Mouse (Mus musculus) skeletal muscle tissue, adult 2 months (tissue): ENCODE data around the gene Il1f5.

Experiments
- DNase-seq: peaks from one replicate; pipeline ENCODE4 v3.0.0-alpha.2; 2012; ENCODE audit warnings: low read depth, low spot score

The Il1f5 gene

DNA sequence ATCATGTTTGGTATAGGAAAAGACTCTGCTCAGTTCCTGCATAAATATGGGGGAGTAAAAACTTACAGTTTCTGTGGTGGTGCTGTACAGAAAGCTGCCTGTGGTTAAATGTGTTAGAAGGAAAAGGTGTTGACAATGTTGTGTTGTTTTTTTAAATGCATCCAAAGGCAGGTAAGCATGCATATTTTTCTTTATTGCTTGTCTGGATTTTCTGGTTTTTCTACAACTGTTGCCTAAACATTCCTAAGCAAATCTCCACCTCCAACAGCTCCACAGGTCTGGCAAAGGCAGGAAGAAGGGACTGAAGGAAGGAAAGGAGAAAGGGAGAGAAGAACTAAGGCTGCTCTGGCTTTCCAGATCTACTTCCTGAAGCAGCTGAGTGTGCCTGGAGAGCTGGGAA, at the start of gene Il1f5:
Il1f5 (plus strand) TSS at position 301 of the 400 bp plus-strand sequence.
- no peak for DNase-seq

DNA sequence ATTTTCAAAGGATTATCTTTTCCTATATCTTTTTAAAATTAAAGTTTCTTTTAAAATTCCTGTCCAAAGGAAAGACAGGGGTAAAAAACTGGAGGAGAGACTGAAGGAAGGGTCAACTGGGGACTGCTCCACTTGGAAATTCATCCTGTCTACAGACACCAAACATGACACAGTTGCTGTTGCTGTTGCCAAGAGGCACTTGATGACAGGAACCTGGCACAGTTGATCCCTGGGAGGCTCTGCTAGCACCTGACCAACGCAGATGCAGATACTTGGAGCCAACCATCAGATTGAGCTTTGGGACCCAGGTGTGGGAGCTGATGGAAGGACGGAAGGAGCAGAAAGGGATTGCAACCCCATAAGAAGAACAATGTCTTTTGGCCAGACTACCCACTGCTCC, 49.6 kb upstream of the Il1f5 start:
- no peak for DNase-seq

DNA sequence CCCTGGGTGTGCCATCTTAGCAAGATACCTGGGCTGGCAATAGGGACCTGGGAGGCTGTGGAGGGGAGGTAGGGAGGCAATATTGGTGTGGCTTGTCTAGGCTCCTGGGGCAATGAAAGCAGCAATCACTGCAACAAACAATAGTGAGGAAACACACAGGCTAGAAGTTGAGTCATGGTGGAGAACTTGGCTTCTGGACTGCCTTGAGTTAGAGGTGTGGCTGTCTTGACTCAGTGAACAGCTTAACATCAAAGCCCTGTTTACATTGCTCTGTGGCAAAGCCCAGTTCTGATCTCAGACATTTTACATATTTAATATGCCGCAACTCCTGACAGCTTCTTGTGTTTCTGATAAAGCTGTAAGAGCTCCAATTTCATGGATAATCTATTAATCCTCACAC, 9.3 kb upstream of the Il1f5 start:
- no peak for DNase-seq

DNA sequence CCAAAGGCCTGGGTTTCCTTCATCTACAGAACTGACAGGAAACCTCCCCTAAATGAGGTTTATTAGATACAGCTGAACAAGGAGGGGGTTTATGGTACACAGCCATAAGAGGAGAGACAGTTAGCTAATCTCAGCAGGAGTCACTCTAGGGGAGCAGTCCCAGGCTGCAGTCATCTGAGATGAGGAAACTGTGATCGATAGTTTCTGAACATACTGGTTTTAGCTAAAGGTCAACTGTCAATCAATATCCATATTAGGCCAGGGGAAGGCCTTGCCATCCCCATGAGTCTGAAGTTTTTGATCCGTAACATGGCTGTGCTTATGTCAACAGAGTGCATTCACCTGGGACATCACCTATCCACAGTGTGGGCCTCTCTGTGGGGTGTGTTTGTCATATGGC, 3.1 kb upstream of the Il1f5 start:
- no peak for DNase-seq

DNA sequence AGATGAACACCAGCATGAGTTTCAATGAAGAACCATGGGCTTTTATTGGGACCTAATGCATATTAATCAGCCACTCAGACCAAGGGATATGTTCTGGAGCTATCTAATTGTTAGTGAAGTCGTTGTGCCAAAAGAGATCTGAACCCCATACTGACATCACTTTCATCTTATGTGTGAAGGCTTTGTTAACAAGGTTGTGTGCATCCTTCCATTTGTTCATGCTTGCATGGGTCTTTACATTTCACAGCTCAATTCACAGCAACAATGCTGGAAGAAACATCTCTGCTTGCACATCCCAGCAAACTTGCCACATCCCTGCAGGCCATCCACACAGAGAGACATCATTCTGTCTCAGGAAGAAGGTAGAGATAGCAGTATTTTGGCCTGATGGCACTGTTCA, 1.6 kb upstream of the Il1f5 start:
- no peak for DNase-seq

DNA sequence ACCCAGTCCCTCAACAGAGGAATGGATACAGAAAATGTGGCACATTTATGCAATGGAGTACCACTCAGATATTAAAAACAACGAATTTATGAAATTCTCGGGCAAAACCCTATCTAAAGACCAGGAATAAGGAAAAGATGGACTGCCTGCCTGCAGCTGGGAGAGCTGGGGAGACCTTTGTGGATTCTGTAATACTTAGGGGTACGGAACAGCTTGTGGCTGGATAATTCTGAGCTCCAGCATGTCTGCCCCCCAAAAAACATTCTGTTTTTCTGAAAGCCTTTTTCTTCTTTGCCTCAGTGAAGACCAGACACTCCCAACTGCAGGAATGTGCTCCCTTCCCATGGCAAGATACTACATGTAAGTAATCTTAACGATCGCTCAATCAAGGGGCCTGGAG, 14.1 kb downstream of the Il1f5 start, which contains the start of gene Il1f10:
Il1f10 (plus strand) TSS at position 301 of the 400 bp plus-strand sequence.
- DNase-seq, result no peak

DNA sequence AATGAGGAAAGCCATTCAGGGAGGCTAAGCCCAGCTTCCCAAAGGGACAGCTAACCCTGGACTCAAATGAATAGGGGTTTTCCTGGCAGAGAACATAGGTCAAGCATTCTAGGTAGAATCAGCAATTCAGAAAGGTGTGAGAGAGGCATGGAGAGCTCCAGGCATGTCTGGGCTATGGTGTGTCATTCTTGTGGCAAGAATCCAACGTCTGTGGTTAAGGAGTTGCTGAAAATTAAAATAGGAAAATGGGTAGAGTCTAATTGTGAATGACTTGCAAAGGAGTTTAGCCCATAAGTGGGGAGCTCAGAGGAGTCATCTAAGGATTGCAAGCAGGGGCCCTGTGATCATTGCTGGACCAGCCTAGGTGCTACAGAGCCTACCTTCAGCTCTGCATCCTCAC, 17.9 kb downstream of the Il1f5 start:
- DNase-seq, result no peak

DNA sequence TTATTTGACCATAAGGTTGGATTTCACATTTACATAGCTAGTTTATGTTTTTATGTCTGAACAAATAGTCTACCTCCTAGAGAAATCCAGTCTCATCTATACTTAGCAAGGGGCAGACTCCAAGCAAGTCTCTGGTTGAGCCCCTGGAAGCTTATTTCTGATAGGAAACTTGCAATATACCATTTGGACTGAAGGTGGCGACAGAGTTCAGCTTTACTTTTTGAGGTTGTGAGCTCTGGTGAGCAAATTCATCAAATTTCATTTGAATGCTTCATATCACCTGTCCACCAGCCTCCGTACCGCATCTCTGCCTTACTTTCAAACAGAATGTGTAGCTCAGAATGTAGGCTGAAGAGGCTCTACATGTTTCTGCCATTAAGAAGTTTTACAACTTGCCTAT, 20.1 kb downstream of the Il1f5 start:
- DNase-seq, result peak; percentile 4

DNA sequence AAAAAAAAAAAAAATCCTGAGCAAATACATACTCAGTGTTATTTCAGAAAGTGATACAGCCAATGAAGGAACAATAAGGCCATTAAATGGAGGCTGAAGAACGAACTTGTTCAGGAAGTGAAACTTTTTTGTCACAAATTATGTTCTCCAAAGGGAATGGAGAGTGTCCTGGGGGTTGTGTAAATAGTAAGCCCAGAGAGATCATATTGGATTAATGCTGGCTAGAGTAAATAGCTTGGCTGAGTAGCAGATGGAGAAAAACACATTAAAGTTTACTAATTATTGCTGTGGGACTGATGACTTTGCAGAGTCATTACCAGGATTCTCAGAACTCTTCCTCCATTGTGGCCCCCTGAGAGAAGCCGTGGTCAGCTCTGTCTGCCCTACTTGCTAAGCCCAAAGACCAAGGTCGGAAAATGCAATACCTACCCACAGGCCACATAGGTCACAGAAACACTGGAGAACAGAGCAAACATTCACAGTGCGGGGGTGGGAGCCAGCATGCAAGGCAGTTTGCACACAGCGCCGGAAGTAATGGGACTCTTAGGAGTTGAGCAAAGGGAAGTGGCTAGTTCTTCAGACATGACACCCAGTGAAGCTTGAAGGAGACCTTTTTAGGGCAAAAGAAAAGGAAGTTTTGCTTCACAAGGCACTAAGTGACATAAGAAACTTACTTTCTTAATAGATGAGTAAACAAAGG, 34.7 kb downstream of the Il1f5 start:
- peak; percentile 30 for DNase-seq

DNA sequence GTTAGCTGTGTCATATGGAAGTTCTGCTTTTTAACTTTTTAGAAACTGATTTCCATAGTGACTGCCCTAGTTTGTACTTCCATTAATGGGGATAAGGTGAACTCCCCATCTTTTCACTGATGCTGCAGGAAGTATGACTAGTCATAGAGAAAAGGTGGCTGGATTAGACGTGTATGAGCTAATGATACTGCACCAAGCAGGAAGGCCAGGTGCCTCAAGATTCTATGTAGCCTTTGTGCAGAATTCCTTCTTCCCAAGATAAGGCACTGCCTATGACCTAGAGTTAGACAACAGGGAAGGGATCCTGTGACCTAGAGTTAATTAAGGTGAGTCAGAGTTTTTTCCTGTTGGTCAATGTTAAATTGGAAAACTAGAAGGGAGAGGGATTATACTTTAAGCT, 40.2 kb downstream of the Il1f5 start:
- DNase-seq, result no peak

DNA sequence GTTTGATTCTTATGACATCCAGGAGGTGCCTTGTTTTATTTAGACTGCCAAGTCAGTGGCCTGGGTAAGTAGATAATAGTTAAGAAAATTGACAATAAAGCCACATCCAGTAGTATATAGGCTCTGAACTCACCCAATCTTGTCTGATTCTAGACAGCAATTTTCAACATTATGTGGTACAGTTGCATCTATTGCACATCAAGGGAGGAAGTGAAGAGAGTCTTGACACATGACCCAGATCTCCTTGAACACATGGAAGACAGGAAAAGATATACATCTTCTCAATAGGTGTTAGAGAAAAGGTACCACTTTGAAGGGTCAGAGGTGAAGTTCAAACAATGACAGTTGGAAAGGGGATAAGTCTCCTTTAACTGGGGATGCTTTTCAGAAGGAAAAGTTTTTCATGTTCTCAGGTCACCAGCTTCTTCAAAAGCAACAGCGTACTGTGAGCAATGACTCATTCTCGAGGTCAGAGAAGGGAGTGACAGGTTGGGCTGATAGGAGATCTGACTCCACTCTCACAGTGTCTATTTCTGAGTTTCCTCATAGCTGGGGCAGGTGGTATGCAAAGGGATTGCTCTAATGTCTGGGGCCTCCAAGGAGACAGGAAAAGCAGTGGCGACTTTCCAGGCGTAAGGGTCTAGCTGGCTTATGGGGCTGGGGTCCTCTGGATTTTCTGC, 41.3 kb downstream of the Il1f5 start:
- DNase-seq, result no peak
